Mouse (Mus musculus): ENCODE data around the gene Gm6377. TPM values are rescaled to one million over a fixed set of nuclear protein-coding genes. Genes with fewer than 3 reads are reported as not detected.

Gene Gm6377
- polyA plus RNA-seq, 1 experiment from 2014 or later, result 0.22 TPM

- DNase-seq (ENCODE audit: low spot score), result no peak
- Histone ChIP-seq H3K9me3 (replicated peaks; ENCODE audit: low read length) (no peaks in the 10 kb centered on the region), H3K4me2 (ENCODE audit: low read length) (no peak overlapping the region)
Measured at GRCm38 (mm10) chrX:109235383-109236036, 39.0 kb downstream of the Gm6377 start.

GRCm38 (mm10) chrX:109238163-109238562, 41.6 kb downstream of the Gm6377 start:
- H3K4me3 ChIP-seq (replicated peaks; ENCODE audit: low read depth, low read length), result no peak overlapping the region
- no peaks in the 10 kb centered on the region for H3K27me3 ChIP-seq (ENCODE audit: insufficient read depth, low read length)
- peak; percentile 63 for TF ChIP-seq CTCF (IDR thresholded peaks at IDR 0.05; ENCODE audit: low read depth)
- H3K4me1 ChIP-seq (replicated peaks; ENCODE audit: insufficient read depth, low read length), result no peaks in the 10 kb centered on the region
- no peak overlapping the region for H3K27ac ChIP-seq
- no peaks in the 10 kb centered on the region for H3K36me3 ChIP-seq (ENCODE audit: insufficient read depth, low read length)
- H3K9me3 ChIP-seq (replicated peaks; ENCODE audit: low read length), result no peaks in the 10 kb centered on the region
- no peak overlapping the region for H3K4me2 ChIP-seq (ENCODE audit: low read length)
- DNase-seq (ENCODE audit: low spot score) (peak; percentile 11), ATAC-seq (replicated peaks; ENCODE audit: low FRiP score, low read depth) (no peak)
- H3K9ac ChIP-seq (ENCODE audit: low read depth, low read length), result no peak overlapping the region

More at GRCm38 (mm10) chrX:109235383-109236036, 39.0 kb downstream of the Gm6377 start:
- Histone ChIP-seq H3K27me3 (ENCODE audit: insufficient read depth, low read length) (no peaks in the 10 kb centered on the region), H3K4me3 (replicated peaks; ENCODE audit: low read depth, low read length) (no peak overlapping the region), H3K27ac (no peak overlapping the region), H3K36me3 (ENCODE audit: insufficient read depth, low read length) (no peaks in the 10 kb centered on the region), H3K9ac (ENCODE audit: low read depth, low read length) (no peak overlapping the region), H3K4me1 (replicated peaks; ENCODE audit: insufficient read depth, low read length) (no peaks in the 10 kb centered on the region)
- no peak for TF ChIP-seq CTCF (IDR thresholded peaks at IDR 0.05; ENCODE audit: low read depth)
- 79% methylated on average over 3 of the region's 3 CpGs for WGBS
- ATAC-seq (replicated peaks; ENCODE audit: low FRiP score, low read depth), result no peak

Other genes with a start within 250 kb of the Gm6377 start
- gene Hmgn5, start 183.4 kb upstream of the Gm6377 start, polyA plus RNA-seq (2015; fragmentation: Nextera tagmentation; extraction: Ambion mirVana), result 21.9 and 23.0 TPM in 2 replicates
- gene Sh3bgrl, start 101.4 kb upstream of the Gm6377 start, polyA plus RNA-seq (2015; fragmentation: Nextera tagmentation; extraction: Ambion mirVana), result 57.1 and 69.5 TPM in 2 replicates

Data from kidney, postnatal 0 days (tissue).